Mouse (Mus musculus): Measurements from ENCODE around the gene Hoxc12. TPM values are rescaled to one million over a fixed set of nuclear protein-coding genes. Genes with fewer than 3 reads are reported as not detected.

Hoxc12 gene
- total RNA-seq, 2 experiments from 2014 or later: not detected

- no peak for DNase-seq (ENCODE audit: low spot score)
These were observed 594 bp downstream of the Hoxc12 start for GRCm38 (mm10) chr15:102937036-102937666.

- DNase-seq (ENCODE audit: low spot score): no peak
These were observed 2.9 kb downstream of the Hoxc12 start for GRCm38 (mm10) chr15:102939256-102940155.

- DNase-seq (ENCODE audit: low spot score): peak; percentile 62
These were observed 6.3 kb downstream of the Hoxc12 start for GRCm38 (mm10) chr15:102942739-102943467.

GRCm38 (mm10) chr15:102943468-102943813 lies 6.9 kb downstream of the Hoxc12 start:
- DNase-seq (ENCODE audit: low spot score): no peak

- DNase-seq (ENCODE audit: low spot score): no peak
These were observed 8.9 kb downstream of the Hoxc12 start for GRCm38 (mm10) chr15:102945185-102946077.

GRCm38 (mm10) chr15:102947276-102947675 lies 10.7 kb downstream of the Hoxc12 start:
- DNase-seq (ENCODE audit: low spot score): no peak

GRCm38 (mm10) chr15:102948842-102949241 lies 12.3 kb downstream of the Hoxc12 start:
- no peak for DNase-seq (ENCODE audit: low spot score)

- no peak for DNase-seq (ENCODE audit: low spot score)
These were observed 13.1 kb downstream of the Hoxc12 start for GRCm38 (mm10) chr15:102949696-102950095.

GRCm38 (mm10) chr15:102950877-102951276 lies 14.3 kb downstream of the Hoxc12 start:
- no peak for DNase-seq (ENCODE audit: low spot score)

- DNase-seq (ENCODE audit: low spot score): no peak
These were observed 17.0 kb downstream of the Hoxc12 start for GRCm38 (mm10) chr15:102953561-102953960.

GRCm38 (mm10) chr15:102954192-102955006 lies 17.8 kb downstream of the Hoxc12 start, which contains the start of gene Hoxc11:
TSS of gene Hoxc11 (plus strand) at chr15:102954427.
- DNase-seq (ENCODE audit: low spot score): peak; percentile 40

GRCm38 (mm10) chr15:102955007-102955382 lies 18.4 kb downstream of the Hoxc12 start:
- DNase-seq (ENCODE audit: low spot score): no peak

- no peak for DNase-seq (ENCODE audit: low spot score)
These were observed 19.5 kb downstream of the Hoxc12 start for GRCm38 (mm10) chr15:102955833-102956640.

GRCm38 (mm10) chr15:102956906-102957305 lies 20.3 kb downstream of the Hoxc12 start:
- no peak for DNase-seq (ENCODE audit: low spot score)

- no peak for DNase-seq (ENCODE audit: low spot score)
These were observed 23.2 kb downstream of the Hoxc12 start for GRCm38 (mm10) chr15:102959663-102960191.

- DNase-seq (ENCODE audit: low spot score): peak; percentile 53
These were observed 25.2 kb downstream of the Hoxc12 start for GRCm38 (mm10) chr15:102961728-102962127.

GRCm38 (mm10) chr15:102962492-102962891 lies 25.9 kb downstream of the Hoxc12 start:
- DNase-seq (ENCODE audit: low spot score): peak; percentile 38

- DNase-seq (ENCODE audit: low spot score): peak; percentile 47
These were observed 26.7 kb downstream of the Hoxc12 start for GRCm38 (mm10) chr15:102963259-102963658.

All from gastrocnemius, adult 18-20 months (tissue).